Mouse (Mus musculus) intestine, postnatal 0 days (tissue): ENCODE data around the gene Mipep. TPM values are rescaled to one million over a fixed set of nuclear protein-coding genes. Genes with fewer than 3 reads are reported as not detected.

Experiments used
- ATAC-seq: fragments of 200-750 bp; cut with Nextera tagmentation; 2 replicates; pipeline ENCODE4 v1.8.0; 2017; ENCODE audit warnings: mild to moderate bottlenecking, moderate TSS enrichment, moderate library complexity
- H3K27ac ChIP-seq: fragments of 300-500 bp; sonication (generic); 2 replicates; pipeline ENCODE4 v1.5.1; 2014; ENCODE audit warnings: mild to moderate bottlenecking, low read depth, low read length, moderate library complexity
- H3K27me3 ChIP-seq: fragments of 300-500 bp; sonication (generic); replicated peaks from 2 replicates; pipeline ENCODE4 v1.6.1; 2014; ENCODE audit warnings: low read length, mixed read lengths; ENCODE audit not compliant: control insufficient read depth, insufficient read depth
- H3K36me3 ChIP-seq: fragments of 300-500 bp; sonication (generic); 2 replicates; pipeline ENCODE4 v1.6.1; 2014; ENCODE audit warnings: mild to moderate bottlenecking, moderate library complexity; ENCODE audit not compliant: control insufficient read depth, insufficient read depth
- H3K4me1 ChIP-seq: fragments of 300-500 bp; sonication (generic); replicated peaks from 2 replicates; pipeline ENCODE4 v1.6.1; 2014; ENCODE audit warnings: antibody characterized with exemption, low read length, mixed read lengths; ENCODE audit not compliant: control insufficient read depth, insufficient read depth
- H3K4me2 ChIP-seq: fragments of 300-500 bp; sonication (generic); replicated peaks from 2 replicates; pipeline ENCODE4 v1.6.1; 2014; ENCODE audit warnings: low read depth, mild to moderate bottlenecking, moderate library complexity
- H3K4me3 ChIP-seq: fragments of 300-500 bp; sonication (generic); 2 replicates; pipeline ENCODE4 v1.5.1; 2014; ENCODE audit warnings: low read depth, low read length
- H3K9ac ChIP-seq: fragments of 300-500 bp; sonication (generic); 2 replicates; pipeline ENCODE4 v1.6.1; 2014; ENCODE audit warnings: mild to moderate bottlenecking, low read depth, low read length
- H3K9me3 ChIP-seq: fragments of 300-500 bp; sonication (generic); 2 replicates; pipeline ENCODE4 v1.6.1; 2016; ENCODE audit warnings: mixed run types; ENCODE audit not compliant: control insufficient read depth
- CTCF ChIP-seq: sonication (generic); IDR thresholded peaks from 2 replicates; pipeline ENCODE4 v1.5.1; 2016; ENCODE audit warnings: low read depth, mild to moderate bottlenecking, control low read depth, antibody characterized with exemption, moderate library complexity
- WGBS: fragments of 180-500 bp; shearing (Covaris S2); extraction: QIAGEN DNeasy Blood & Tissue Kit; methylation state at CpG from one replicate; pipeline ENCODE4 v1.1.7; 2014; 5-methylcytosine and 5-hydroxymethylcytosine counted together
- polyA plus RNA-seq: library from polyadenylated mRNA; unstranded; fragments of >200 nt; fragmentation: Nextera tagmentation; extraction: Ambion mirVana; gene quantifications from 2 replicates; pipeline ENCODE4 v1.2.1, GENCODE M21; 2015

Gene Mipep
- polyA plus RNA-seq, 1 experiment from 2014 or later: 7.0 TPM

DNA sequence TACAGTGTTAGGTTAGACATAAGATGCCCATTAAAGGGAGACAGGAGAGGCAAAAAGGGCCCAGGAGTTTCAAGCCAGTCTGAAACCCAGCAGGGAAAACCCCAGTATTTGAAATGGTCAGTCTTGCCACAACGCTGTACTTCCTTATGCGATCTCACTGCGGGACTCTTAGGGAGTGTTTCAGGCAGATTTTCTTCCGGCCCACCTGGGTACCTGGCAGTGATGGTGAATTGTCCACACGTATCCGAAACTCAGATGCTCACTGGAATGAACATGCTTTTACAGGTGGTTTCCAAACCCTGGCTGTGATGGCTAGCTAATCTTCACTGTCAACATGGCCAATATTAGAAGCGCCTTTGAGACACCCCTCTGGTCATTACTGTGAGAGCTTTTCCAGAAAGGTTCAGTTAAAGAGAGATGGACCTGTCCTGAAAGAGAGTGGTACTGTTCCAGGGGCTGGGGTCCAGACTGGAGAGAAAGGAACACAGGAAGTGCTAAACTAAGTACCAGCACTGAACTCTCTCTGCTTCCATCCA lies 2.2 kb upstream of the Mipep start:
- Histone ChIP-seq H3K4me3 (no peak overlapping the region), H3K27ac (no peak overlapping the region), H3K27me3 (no peaks in the 10 kb centered on the region), H3K4me2 (no peak overlapping the region), H3K4me1 (no peaks in the 10 kb centered on the region), H3K9ac (no peak overlapping the region), H3K9me3 (no peaks in the 10 kb centered on the region), H3K36me3 (no peaks in the 10 kb centered on the region)
- WGBS: 36% methylated on average over 7 of the region's 7 CpGs
- no peak for TF ChIP-seq CTCF
- ATAC-seq: no peak

- no peak overlapping the region for H3K4me3 ChIP-seq
- H3K9ac ChIP-seq: no peak overlapping the region
- H3K27ac ChIP-seq: no peak overlapping the region
- no peak overlapping the region for H3K4me2 ChIP-seq
- 0 out of 2 replicates have a peak, but pooled peaks cover 3% of the 10 kb centered on the region for H3K36me3 ChIP-seq
- H3K9me3 ChIP-seq: no peaks in the 10 kb centered on the region
- H3K4me1 ChIP-seq: no peaks in the 10 kb centered on the region
- ATAC-seq: no peak
- TF ChIP-seq CTCF: no peak
- H3K27me3 ChIP-seq: no peaks in the 10 kb centered on the region
- WGBS: 47% methylated on average over 8 of the region's 8 CpGs
Measured at GRCm38 (mm10) chr14:60783196-60783595, 1.2 kb upstream of the Mipep start.

DNA sequence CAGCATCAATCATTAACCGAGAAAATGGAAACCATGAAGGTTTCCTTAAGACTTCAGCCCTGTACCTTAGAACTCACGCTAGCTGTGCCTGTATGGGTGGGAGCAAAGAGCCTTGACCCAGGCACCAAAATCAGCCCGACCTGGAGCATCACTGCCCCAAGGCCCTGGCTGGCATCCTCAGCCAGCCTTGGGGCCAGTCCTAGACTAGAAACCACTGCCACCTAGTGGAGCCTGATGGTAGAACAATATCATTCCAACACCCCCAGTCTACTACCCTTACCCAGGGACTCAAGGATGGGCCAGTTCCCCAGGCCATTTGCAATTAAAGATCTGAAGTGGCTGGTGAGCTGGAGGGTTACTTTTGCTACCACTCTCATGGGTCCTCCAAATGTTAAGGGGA lies 5.7 kb downstream of the Mipep start:
- Histone ChIP-seq H3K27ac (no peak overlapping the region), H3K9ac (no peak overlapping the region), H3K4me3 (no peak overlapping the region), H3K9me3 (no peaks in the 10 kb centered on the region), H3K27me3 (no peaks in the 10 kb centered on the region), H3K4me2 (no peak overlapping the region), H3K36me3 (peaks cover 22% of the 10 kb centered on the region; the same call in 1 of the 2 replicates), H3K4me1 (no peaks in the 10 kb centered on the region)
- ATAC-seq: no peak
- TF ChIP-seq CTCF: peak; percentile 79
- WGBS: 43% methylated on average over 3 of the region's 3 CpGs

GRCm38 (mm10) chr14:60796600-60797322 lies 12.4 kb downstream of the Mipep start:
- 77% methylated on average over 4 of the region's 4 CpGs for WGBS
- no peak overlapping the region for H3K27ac ChIP-seq
- no peak overlapping the region for H3K4me3 ChIP-seq
- H3K27me3 ChIP-seq: no peaks in the 10 kb centered on the region
- H3K9me3 ChIP-seq: no peaks in the 10 kb centered on the region
- no peaks in the 10 kb centered on the region for H3K4me1 ChIP-seq
- no peak for ATAC-seq
- TF ChIP-seq CTCF: no peak
- no peak overlapping the region for H3K4me2 ChIP-seq
- peaks cover 20% of the 10 kb centered on the region; the same call in 1 of the 2 replicates for H3K36me3 ChIP-seq
- H3K9ac ChIP-seq: no peak overlapping the region

DNA sequence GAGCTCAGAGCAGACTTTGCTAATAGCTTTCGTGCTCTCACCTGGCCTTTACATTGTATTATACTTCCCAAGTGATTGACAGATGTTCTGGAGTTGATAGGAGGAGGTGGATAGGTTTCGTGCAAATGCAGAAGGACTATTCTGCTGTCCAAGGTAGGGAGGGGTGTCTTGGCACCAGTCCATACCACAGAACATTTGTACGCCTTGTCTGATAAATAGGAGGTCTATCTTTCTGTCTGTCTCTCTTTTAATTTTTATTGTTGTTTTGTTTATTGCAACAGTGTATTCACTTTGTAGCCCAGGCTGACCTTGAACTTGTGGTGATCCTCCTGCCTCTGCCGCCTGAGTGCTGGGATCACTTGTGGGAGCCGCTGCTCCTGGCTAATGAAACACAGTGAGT lies 13.2 kb downstream of the Mipep start:
- Histone ChIP-seq H3K27ac (no peak overlapping the region), H3K4me2 (no peak overlapping the region), H3K4me3 (no peak overlapping the region), H3K9ac (no peak overlapping the region), H3K27me3 (no peaks in the 10 kb centered on the region), H3K4me1 (no peaks in the 10 kb centered on the region), H3K36me3 (peaks cover 17% of the 10 kb centered on the region), H3K9me3 (no peaks in the 10 kb centered on the region)
- no peak for TF ChIP-seq CTCF
- ATAC-seq: no peak
- WGBS: 88% methylated on average over 5 of the region's 5 CpGs

- no peak for ATAC-seq
- 82% methylated on average over 4 of the region's 4 CpGs for WGBS
Measured at GRCm38 (mm10) chr14:60798721-60799120, 14.3 kb downstream of the Mipep start.

More at GRCm38 (mm10) chr14:60798721-60799120, 14.3 kb downstream of the Mipep start:
- H3K27ac ChIP-seq: no peak overlapping the region
- H3K27me3 ChIP-seq: no peaks in the 10 kb centered on the region
- H3K4me2 ChIP-seq: no peak overlapping the region
- no peaks in the 10 kb centered on the region for H3K9me3 ChIP-seq
- TF ChIP-seq CTCF: no peak
- H3K4me1 ChIP-seq: no peaks in the 10 kb centered on the region
- no peak overlapping the region for H3K4me3 ChIP-seq
- no peak overlapping the region for H3K9ac ChIP-seq
- peaks cover 19% of the 10 kb centered on the region for H3K36me3 ChIP-seq
